Mouse (Mus musculus) hindbrain, embryonic 11.5 days (tissue): ENCODE measurements around the gene Ets2. TPM values are rescaled to one million over a fixed set of nuclear protein-coding genes. Genes with fewer than 3 reads are reported as not detected.
A peak's percentile ranks its signal among the peaks of the same experiment; 100 is the strongest.

Experiments
- ATAC-seq: fragments of 200-750 bp; cut with Nextera tagmentation; 2 replicates; pipeline ENCODE4 v1.8.0; 2017; ENCODE audit warnings: mild to moderate bottlenecking, moderate TSS enrichment, moderate library complexity; ENCODE audit not compliant: low FRiP score
- DNase-seq: peaks from one replicate; pipeline ENCODE4 v3.0.0-alpha.2; 2015; ENCODE audit warnings: low spot score
- H3K27ac ChIP-seq: fragments of 300-500 bp; sonication (generic); 2 replicates; pipeline ENCODE4 v1.5.1; 2014; ENCODE audit warnings: mild to moderate bottlenecking, low read depth, low read length
- H3K27me3 ChIP-seq: fragments of 300-500 bp; sonication (generic); 2 replicates; pipeline ENCODE4 v1.6.1; 2014; ENCODE audit warnings: mild to moderate bottlenecking, low read length, moderate library complexity, mixed read lengths; ENCODE audit not compliant: control insufficient read depth, insufficient read depth
- H3K36me3 ChIP-seq: fragments of 300-500 bp; sonication (generic); 2 replicates; pipeline ENCODE4 v1.6.1; 2014; ENCODE audit warnings: mild to moderate bottlenecking, low read length, moderate library complexity, mixed read lengths; ENCODE audit not compliant: control insufficient read depth, insufficient read depth
- H3K4me1 ChIP-seq: fragments of 300-500 bp; sonication (generic); replicated peaks from 2 replicates; pipeline ENCODE4 v1.6.1; 2014; ENCODE audit warnings: low read length, mixed read lengths; ENCODE audit not compliant: control insufficient read depth, insufficient read depth
- H3K4me2 ChIP-seq: fragments of 300-500 bp; sonication (generic); replicated peaks from 2 replicates; pipeline ENCODE4 v1.6.1; 2014; ENCODE audit warnings: mild to moderate bottlenecking, low read depth, low read length
- H3K4me3 ChIP-seq: fragments of 300-500 bp; sonication (generic); 2 replicates; pipeline ENCODE4 v1.5.1; 2014; ENCODE audit warnings: low read depth, low read length
- H3K9ac ChIP-seq: fragments of 300-500 bp; sonication (generic); 2 replicates; pipeline ENCODE4 v1.6.1; 2014; ENCODE audit warnings: low read depth, low read length
- H3K9me3 ChIP-seq: fragments of 300-500 bp; sonication (generic); 2 replicates; pipeline ENCODE4 v1.6.1; 2016; ENCODE audit warnings: low read length; ENCODE audit not compliant: control insufficient read depth
- WGBS: fragments of 180-500 bp; shearing (Covaris S2); extraction: QIAGEN DNeasy Blood & Tissue Kit; methylation state at CpG from one replicate; pipeline ENCODE4 v1.1.7; 2014; 5-methylcytosine and 5-hydroxymethylcytosine counted together
- polyA plus RNA-seq: library from polyadenylated mRNA; unstranded; fragments of >200 nt; fragmentation: Nextera tagmentation; extraction: Ambion mirVana; gene quantifications from 2 replicates; pipeline ENCODE4 v1.2.1, GENCODE M21; 2014

Gene Ets2
- polyA plus RNA-seq, 1 experiment from 2014 or later = 17.6 TPM

- ATAC-seq = no peak
- Histone ChIP-seq H3K36me3 (no peaks in the 10 kb centered on the region), H3K9ac (no peak overlapping the region), H3K27me3 (no peaks in the 10 kb centered on the region), H3K4me3 (no peak overlapping the region), H3K27ac (no peak overlapping the region), H3K4me2 (no peak overlapping the region), H3K9me3 (no peaks in the 10 kb centered on the region), H3K4me1 (no peaks in the 10 kb centered on the region; the same call in 1 of the 2 replicates)
- DNase-seq = no peak
- 70% methylated on average over 6 of the region's 6 CpGs for WGBS
These were observed 27.9 kb downstream of the Ets2 start for GRCm38 (mm10) chr16:95729775-95730174.

GRCm38 (mm10) chr16:95734785-95735184, 32.9 kb downstream of the Ets2 start:
- H3K9ac ChIP-seq = no peak overlapping the region
- WGBS = 84% methylated on average over 2 of the region's 2 CpGs
- H3K36me3 ChIP-seq = no peaks in the 10 kb centered on the region
- no peak overlapping the region for H3K27ac ChIP-seq
- DNase-seq = no peak
- H3K4me2 ChIP-seq = no peak overlapping the region
- no peak overlapping the region for H3K4me3 ChIP-seq
- ATAC-seq = no peak
- H3K4me1 ChIP-seq = no peaks in the 10 kb centered on the region; the same call in 1 of the 2 replicates
- no peaks in the 10 kb centered on the region for H3K9me3 ChIP-seq
- H3K27me3 ChIP-seq = no peaks in the 10 kb centered on the region

GRCm38 (mm10) chr16:95736059-95736458, 34.2 kb downstream of the Ets2 start:
- H3K36me3 ChIP-seq = no peaks in the 10 kb centered on the region
- no peaks in the 10 kb centered on the region; the same call in 1 of the 2 replicates for H3K4me1 ChIP-seq
- no peak overlapping the region for H3K4me3 ChIP-seq
- ATAC-seq (no peak), DNase-seq (no peak)
- H3K4me2 ChIP-seq = no peak overlapping the region
- H3K27ac ChIP-seq = no peak overlapping the region
- H3K27me3 ChIP-seq = no peaks in the 10 kb centered on the region
- no peak overlapping the region for H3K9ac ChIP-seq
- H3K9me3 ChIP-seq = no peaks in the 10 kb centered on the region

- 90% methylated on average over 6 of the region's 6 CpGs for WGBS
- H3K27ac ChIP-seq = no peak overlapping the region
- ATAC-seq (no peak), DNase-seq (no peak)
- no peaks in the 10 kb centered on the region for H3K27me3 ChIP-seq
- H3K4me3 ChIP-seq = no peak overlapping the region
- H3K9ac ChIP-seq = no peak overlapping the region
- no peaks in the 10 kb centered on the region for H3K9me3 ChIP-seq
- H3K4me1 ChIP-seq = no peaks in the 10 kb centered on the region
- no peak overlapping the region for H3K4me2 ChIP-seq
- H3K36me3 ChIP-seq = no peaks in the 10 kb centered on the region
These were observed 34.6 kb downstream of the Ets2 start for GRCm38 (mm10) chr16:95736470-95736869.

- Histone ChIP-seq H3K4me3 (no peak overlapping the region), H3K36me3 (no peaks in the 10 kb centered on the region), H3K4me1 (no peaks in the 10 kb centered on the region), H3K9me3 (no peaks in the 10 kb centered on the region), H3K27ac (no peak overlapping the region), H3K9ac (no peak overlapping the region), H3K4me2 (no peak overlapping the region), H3K27me3 (no peaks in the 10 kb centered on the region)
- ATAC-seq (no peak), DNase-seq (peak; percentile 36)
- WGBS = 64% methylated on average over 6 of the region's 6 CpGs
These were observed 37.6 kb downstream of the Ets2 start for GRCm38 (mm10) chr16:95739522-95739921.

- 86% methylated on average over 11 of the region's 11 CpGs for WGBS
- H3K36me3 ChIP-seq = no peaks in the 10 kb centered on the region
- no peak overlapping the region for H3K27ac ChIP-seq
- H3K4me3 ChIP-seq = no peak overlapping the region
- no peaks in the 10 kb centered on the region for H3K27me3 ChIP-seq
- H3K4me1 ChIP-seq = no peaks in the 10 kb centered on the region
- DNase-seq (no peak), ATAC-seq (no peak)
- no peaks in the 10 kb centered on the region for H3K9me3 ChIP-seq
- no peak overlapping the region for H3K9ac ChIP-seq
- H3K4me2 ChIP-seq = no peak overlapping the region
These were observed 39.5 kb downstream of the Ets2 start for GRCm38 (mm10) chr16:95741358-95741757.

- H3K4me1 ChIP-seq = no peaks in the 10 kb centered on the region
- H3K9ac ChIP-seq = no peak overlapping the region
- no peaks in the 10 kb centered on the region for H3K9me3 ChIP-seq
- no peak overlapping the region for H3K4me2 ChIP-seq
- H3K27ac ChIP-seq = no peak overlapping the region
- H3K4me3 ChIP-seq = no peak overlapping the region
- DNase-seq = no peak
- ATAC-seq = no peak
- H3K36me3 ChIP-seq = no peaks in the 10 kb centered on the region
- no peaks in the 10 kb centered on the region for H3K27me3 ChIP-seq
- 82% methylated on average over 10 of the region's 10 CpGs for WGBS
These were observed 40.3 kb downstream of the Ets2 start for GRCm38 (mm10) chr16:95741915-95742739.

- no peaks in the 10 kb centered on the region for H3K4me1 ChIP-seq
- 63% methylated on average over 6 of the region's 6 CpGs for WGBS
These were observed 40.8 kb downstream of the Ets2 start for GRCm38 (mm10) chr16:95742740-95743030.

GRCm38 (mm10) chr16:95743104-95743503, 41.2 kb downstream of the Ets2 start:
- no peak overlapping the region for H3K4me3 ChIP-seq
- DNase-seq (no peak), ATAC-seq (no peak)
- H3K9ac ChIP-seq = no peak overlapping the region
- 85% methylated on average over 4 of the region's 4 CpGs for WGBS
- no peaks in the 10 kb centered on the region for H3K27me3 ChIP-seq
- H3K27ac ChIP-seq = no peak overlapping the region
- H3K36me3 ChIP-seq = no peaks in the 10 kb centered on the region
- H3K4me1 ChIP-seq = no peaks in the 10 kb centered on the region
- H3K9me3 ChIP-seq = no peaks in the 10 kb centered on the region
- no peak overlapping the region for H3K4me2 ChIP-seq

More at GRCm38 (mm10) chr16:95742740-95743030, 40.8 kb downstream of the Ets2 start:
- DNase-seq = no peak
- no peak overlapping the region for H3K27ac ChIP-seq
- no peak overlapping the region for H3K4me3 ChIP-seq
- no peaks in the 10 kb centered on the region for H3K36me3 ChIP-seq
- no peaks in the 10 kb centered on the region for H3K9me3 ChIP-seq
- H3K9ac ChIP-seq = no peak overlapping the region
- H3K4me2 ChIP-seq = no peak overlapping the region
- no peaks in the 10 kb centered on the region for H3K27me3 ChIP-seq
- no peak for ATAC-seq
